Mouse (Mus musculus): ENCODE results near the gene Sec16b.

The Sec16b gene

DNA sequence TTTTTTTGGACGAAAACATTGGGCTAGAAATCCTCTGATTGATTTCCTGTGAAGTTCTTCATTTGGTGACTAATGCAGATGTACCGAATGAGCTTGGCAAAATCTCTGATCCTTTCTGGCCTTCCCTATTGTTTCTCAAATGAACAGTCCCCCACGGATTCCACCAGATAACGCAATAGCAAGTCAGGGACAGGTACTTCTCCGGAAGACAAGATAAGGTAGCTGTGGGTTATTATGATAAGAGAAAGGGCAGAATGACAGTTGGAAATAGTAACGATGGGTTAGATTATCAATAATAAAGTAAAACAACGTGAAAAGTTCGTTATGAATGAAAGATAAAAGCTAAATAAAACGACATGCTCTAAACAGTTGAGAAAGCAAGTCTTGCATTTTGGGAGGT is 7.0 kb downstream of the Sec16b start:
- no peak for DNase-seq (ENCODE audit: low read depth)

GRCm38 (mm10) chr1:157514298-157514697 is 7.8 kb downstream of the Sec16b start:
- DNase-seq (ENCODE audit: low read depth), result no peak

- DNase-seq (ENCODE audit: low read depth), result no peak
Measured at GRCm38 (mm10) chr1:157516838-157517808, 10.6 kb downstream of the Sec16b start.

GRCm38 (mm10) chr1:157518111-157518523 is 11.6 kb downstream of the Sec16b start:
- peak; percentile 88 for DNase-seq (ENCODE audit: low read depth)

GRCm38 (mm10) chr1:157519396-157519795 is 12.9 kb downstream of the Sec16b start:
- no peak for DNase-seq (ENCODE audit: low read depth)

GRCm38 (mm10) chr1:157522322-157522721 is 15.8 kb downstream of the Sec16b start:
- no peak for DNase-seq (ENCODE audit: low read depth)

GRCm38 (mm10) chr1:157524775-157525174 is 18.2 kb downstream of the Sec16b start:
- DNase-seq (ENCODE audit: low read depth), result no peak

DNA sequence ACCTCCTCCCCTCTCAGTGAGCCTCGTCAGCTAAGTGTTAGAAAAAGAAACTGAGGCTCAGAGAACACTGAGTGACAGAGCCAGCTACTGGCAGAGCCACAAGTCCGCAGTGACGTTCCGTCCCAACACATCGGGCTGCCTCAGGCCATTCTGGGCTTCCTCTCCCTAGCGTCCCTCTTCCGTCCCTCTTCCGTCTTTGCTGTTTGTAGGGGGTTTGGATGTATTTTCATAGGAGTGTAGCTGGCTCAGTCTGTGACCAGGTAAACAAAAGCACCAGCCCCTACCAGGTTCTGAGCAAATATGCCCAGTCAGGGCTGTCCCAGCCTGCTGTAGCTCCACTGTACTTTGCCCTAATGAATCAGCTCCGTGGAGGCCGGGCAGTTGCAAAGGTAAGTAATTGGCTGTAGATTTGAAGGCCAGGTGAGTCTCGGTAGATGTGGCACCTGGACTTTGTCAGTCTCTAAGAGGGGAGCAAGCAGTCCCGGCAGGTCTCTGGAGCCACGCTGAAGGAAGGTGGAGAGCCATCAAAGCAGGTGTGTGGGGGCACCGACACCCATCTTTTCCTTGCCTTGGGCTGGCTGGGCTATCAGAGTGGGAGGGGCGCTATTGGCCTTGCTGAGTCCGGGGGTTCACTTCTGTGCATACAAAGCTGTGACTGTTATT is 19.3 kb downstream of the Sec16b start:
- no peak for DNase-seq (ENCODE audit: low read depth)

DNA sequence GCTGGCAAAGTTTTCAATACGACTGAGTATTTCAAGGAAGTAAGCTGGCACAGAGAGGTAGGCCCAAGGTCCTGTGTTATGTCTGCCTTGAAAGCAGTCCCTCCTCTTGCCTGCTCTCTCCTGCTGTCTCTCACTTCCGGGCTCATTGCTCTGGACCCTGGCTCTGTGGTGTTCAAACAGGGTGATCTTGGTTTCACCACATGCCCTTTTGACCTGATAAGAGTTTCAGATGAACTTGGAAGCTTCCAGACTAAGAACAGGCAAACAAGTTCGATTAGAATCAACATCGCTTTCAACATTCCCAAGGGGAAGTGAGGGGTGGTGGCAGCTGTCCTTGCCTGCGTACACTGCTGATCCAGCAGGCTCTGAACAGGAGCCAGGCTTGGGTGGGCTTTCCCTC is 20.1 kb downstream of the Sec16b start:
- DNase-seq (ENCODE audit: low read depth), result no peak

DNA sequence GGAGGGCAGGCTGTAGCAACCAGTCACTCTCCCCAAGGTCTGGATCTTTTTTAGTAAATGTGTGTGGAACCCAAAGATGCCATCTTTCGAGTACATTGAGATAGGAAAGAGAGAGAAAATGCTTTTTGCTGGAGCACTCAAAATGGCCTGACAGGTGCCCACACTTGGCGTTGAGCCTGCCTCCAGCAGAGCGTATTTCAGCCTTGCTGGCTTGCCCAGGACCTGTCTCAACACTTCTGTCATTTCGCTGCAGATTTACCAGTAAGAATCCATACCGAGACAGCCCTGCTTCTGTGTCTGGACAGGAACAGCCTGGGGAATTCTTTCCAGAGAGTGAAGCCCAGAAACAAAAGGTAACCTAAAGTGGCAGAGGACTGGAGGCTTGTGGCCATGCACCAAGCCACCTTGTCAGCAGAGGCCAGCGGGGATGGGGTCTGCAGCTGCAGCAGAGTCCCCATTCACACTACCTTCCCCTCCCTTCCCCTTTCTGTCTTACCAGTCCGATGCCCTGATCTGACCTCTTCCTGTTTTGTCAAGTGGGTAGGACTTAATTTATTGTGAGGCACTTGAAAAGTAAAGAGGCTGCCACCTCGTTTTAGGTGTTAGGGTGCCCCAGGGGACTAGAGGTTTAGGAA is 26.4 kb downstream of the Sec16b start:
- DNase-seq (ENCODE audit: low read depth), result no peak

- DNase-seq (ENCODE audit: low read depth), result peak; percentile 55
Measured at GRCm38 (mm10) chr1:157535571-157535970, 29.0 kb downstream of the Sec16b start.

- DNase-seq (ENCODE audit: low read depth), result peak; percentile 85
Measured at GRCm38 (mm10) chr1:157536471-157536870, 29.9 kb downstream of the Sec16b start.

- DNase-seq (ENCODE audit: low read depth), result peak; percentile 59
Measured at GRCm38 (mm10) chr1:157537636-157538035, 31.1 kb downstream of the Sec16b start.

DNA sequence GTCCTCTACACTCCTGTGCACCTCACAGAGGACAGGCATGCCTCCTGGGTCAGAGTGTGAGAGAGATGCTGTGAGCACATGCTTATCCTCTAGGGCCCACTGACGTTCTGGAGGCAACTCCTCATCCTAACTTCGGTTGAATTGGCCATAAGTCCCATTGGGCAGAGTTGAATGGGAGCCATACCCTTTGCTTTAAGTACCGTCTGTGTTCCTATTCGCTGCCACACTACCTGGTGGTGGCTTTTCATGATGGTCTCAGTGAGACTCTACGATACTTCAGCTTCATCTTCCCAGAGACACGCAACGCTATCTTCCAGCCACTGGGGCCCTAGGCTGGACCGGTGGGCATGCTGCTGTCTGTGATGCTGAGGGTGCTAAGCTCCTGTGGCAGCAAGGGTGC is 38.5 kb downstream of the Sec16b start:
- DNase-seq (ENCODE audit: low read depth), result no peak

DNA sequence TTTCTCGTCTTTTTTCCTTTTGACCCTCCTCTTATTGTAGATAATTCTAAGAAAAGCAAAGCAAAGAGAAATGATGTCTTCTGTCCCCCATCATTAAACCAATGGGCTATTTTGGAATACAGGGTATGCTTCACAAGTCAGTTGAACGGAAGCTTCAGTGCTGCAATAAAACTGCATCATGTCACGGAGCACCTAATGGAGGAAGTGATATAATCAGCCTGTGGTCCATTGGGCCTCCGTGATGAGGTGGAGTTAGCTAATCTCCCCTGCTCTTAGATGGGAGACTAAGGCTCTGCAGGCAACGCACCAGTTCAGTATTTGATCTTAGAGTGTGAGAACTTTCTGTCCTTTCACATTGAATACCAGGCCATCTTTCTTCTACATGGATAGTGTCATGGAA is 41.1 kb downstream of the Sec16b start:
- DNase-seq (ENCODE audit: low read depth), result no peak

- no peak for DNase-seq (ENCODE audit: low read depth)
Measured at GRCm38 (mm10) chr1:157549721-157550120, 43.2 kb downstream of the Sec16b start.

GRCm38 (mm10) chr1:157552749-157553451 is 46.4 kb downstream of the Sec16b start:
- peak; percentile 82 for DNase-seq (ENCODE audit: low read depth)

- DNase-seq (ENCODE audit: low read depth), result no peak
Measured at GRCm38 (mm10) chr1:157554163-157554562, 47.6 kb downstream of the Sec16b start.

DNA sequence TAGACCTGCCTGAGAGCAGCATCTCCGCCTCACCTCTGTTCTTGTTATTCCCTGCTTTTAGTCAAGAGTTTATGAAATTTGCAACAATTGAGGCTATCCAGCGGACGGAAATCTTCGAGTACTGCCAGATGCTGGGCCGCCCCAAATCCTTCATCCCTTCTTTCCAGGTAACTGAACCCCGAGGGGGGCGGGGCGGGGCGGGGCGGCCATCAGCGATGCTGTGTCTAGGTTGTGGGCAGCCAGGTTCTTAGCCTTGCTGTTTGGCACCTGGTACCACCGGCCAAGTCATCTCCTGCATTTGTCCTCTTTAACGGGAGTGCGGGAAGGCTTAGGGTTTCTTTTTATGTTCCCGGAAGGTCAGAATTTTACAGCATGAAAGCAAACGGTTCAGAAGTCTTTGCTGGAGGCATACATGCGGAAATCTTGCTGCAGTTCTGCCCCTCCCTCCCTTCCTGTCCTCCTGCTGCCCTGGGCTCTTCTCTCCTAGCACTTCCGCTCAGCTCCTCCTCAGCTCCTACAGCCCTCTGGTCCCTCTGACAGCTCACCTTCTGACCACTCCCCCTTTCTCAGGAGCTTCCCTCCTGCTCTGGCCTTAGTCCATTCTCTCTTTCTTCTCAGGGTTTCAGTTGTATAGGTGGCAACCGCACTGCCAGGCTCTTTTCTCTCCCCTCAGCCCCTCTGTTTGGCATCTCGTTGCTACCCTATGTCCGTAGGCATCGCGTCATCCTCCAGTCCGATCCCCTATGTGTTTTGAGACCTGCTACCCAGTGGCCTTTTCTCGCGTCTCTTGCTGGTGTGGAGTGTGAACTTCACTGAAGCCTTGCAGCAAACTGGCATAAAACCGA is 48.4 kb downstream of the Sec16b start:
- DNase-seq (ENCODE audit: low read depth), result no peak

- no peak for DNase-seq (ENCODE audit: low read depth)
Measured at GRCm38 (mm10) chr1:157555738-157556137, 49.2 kb downstream of the Sec16b start.

- DNase-seq (ENCODE audit: low read depth), result no peak
Measured at GRCm38 (mm10) chr1:157556439-157556838, 49.9 kb downstream of the Sec16b start.
